Mouse (Mus musculus) kidney, postnatal 25 days (tissue): Measurements from ENCODE around the gene Abcd4.
A peak's percentile ranks its signal among the peaks of the same experiment; 100 is the strongest.

Source experiments
- DNase-seq, 2 experiments: peaks; one replicate each; pipeline ENCODE4 v3.0.0; 2021; ENCODE audit warnings: mixed read lengths in 2 of 2

Gene Abcd4

DNA sequence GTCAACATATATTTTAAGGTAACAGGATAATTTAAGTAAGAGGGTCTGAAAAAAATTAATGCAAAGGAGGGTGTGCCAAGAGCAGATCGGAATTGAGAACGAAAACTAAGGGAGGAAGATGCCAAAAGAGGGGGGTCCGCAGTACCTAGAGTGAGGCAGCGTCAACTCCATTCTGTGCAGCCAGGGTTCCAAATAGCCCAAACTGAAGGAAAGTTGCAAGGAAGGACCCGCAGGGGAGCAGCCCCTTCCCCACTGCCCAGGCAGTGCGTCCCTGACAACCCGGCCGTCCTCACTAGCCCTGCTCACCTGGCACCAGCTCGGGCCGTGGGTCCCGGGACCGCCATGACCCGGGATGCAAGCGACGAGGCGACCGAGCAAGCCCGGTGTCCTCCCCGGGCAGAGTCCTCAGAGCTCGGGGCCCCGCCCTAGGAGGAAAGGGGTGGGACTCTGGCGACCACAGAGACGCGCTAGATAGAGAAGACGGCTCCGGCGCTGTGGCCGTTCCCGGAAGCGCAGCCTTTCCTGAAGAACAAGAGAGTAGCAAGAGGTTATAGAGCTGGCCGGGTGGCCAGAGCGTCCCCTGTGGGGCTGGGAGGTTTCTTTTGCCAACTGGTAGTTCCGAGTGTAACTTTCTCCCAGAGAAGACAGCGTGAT, at the start of gene Abcd4:
Gene Abcd4, minus strand, starts transcription at position 437 of the 654 bp plus-strand sequence.
- peak; percentile 96 to 98 for DNase-seq

DNA sequence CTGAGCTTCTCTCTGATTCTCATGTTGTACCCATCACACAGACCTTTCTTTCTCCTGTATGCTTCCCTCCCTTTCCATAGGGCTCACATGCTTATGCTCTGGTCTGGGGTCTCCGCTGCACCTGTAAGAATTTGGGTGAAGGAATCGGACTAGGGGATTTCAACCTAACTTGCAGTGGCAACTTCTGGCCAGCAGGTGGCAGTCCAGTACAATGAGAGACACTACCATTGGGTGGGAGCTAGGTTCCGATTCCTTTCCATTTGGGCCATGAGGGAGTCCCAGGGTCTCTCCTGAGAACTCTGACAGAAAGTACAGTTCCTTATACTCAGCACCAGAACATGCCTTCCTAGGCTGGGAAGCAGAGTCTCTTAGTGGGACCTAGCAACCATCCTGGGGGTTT, 36.7 kb upstream of the Abcd4 start:
- peak in 1 of 2 experiments; percentile 63 for DNase-seq

DNA sequence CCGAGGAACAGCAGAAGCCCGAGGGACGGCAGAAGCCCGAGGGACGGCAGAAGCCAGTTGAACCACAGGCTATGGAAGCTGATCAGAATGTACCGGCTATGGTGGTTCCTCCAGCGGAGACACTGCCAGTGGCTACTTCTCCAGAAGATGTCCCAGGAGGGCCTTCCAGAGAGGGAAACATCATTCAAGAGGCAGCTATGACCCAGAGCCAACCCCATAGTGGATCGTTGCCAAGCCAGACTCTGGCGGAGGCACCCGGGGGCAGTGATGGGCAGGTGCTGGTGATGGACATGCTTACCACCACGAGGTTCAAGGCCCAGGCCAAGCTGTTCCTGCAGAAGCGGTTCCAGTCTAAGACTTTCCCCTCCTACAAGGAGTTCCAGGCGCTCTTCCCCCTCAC, 33.0 kb upstream of the Abcd4 start:
- DNase-seq: no peak

DNA sequence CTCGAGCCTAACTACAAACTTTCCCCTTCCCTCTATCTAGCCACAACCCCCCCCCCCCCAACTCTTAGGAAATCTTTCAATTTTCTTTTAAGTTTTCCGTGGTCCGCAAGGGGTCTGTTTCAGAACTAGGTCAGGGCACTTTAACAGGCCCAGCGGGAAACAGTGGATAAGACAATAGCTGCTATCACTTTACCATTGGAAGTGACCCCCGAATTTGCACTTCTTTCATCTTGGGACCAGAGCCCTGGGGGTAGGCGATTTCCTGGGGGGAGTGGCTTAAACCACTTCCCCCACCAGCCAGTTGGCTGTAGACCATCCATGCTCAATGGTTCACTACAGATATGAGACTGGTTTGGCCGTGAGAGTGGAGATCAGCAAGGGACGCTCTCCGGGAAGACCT, 23.4 kb upstream of the Abcd4 start, which contains the start of gene Vrtn:
Gene Vrtn, plus strand, starts transcription at position 366 of the 400 bp plus-strand sequence.
- no peak for DNase-seq

DNA sequence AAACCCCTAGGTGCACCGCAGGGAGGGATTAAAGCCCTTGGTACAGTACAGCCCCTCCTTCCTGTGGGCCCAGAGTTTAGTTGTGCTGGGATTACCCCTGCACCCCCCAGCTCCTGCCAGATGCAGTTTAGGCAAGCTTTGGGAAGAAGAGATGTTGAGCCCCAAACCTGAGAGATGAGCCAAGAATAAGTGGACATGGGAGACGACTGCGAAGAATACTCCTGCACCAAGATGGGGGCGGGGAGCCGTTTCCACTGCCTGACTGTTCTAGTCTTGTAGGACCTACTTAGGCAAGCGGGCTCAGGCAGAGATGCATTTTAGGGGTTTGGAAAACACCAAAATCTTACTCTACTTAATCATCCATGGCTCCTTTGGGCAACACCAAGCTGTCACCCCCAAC, 23.0 kb upstream of the Abcd4 start:
- no peak for DNase-seq

DNA sequence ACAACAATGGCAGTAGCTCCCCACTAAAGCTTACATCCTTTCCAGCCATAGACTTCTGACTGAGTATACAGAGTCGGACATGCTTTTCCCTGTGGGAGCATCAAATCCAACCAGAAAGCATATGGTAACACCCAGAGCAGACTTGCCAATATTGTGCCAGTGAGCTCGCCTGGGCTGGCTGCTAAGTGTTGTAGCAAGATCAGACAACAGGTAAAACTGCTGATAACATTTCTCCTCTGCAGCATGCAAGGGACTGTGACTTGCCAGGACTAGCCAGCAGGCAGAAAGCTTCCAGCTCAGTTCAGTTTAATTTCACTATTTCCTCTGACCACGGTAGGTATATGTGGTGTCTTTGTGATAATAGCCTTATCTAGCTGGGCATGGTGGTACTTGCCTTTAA, 14.7 kb upstream of the Abcd4 start:
- no peak for DNase-seq

DNA sequence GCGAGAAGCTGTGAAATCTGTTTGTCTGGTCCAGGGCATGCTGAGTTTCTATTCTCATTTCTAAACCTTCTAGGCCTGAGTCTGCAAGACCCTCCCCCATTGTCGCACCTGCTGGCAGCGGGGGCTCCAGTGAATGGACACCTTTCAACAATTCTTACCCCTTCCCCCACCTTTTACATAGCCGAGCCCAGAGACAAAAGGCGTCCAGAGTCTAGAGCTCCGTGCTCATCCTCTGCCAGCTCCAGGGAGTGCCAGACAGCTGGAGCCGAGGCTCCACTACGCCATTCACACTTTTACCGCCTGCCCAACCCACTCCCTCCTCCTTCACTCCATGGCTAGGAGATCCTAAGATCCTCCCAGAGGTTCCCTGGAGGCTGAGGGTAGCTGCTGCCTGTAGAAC, 7.9 kb upstream of the Abcd4 start:
- DNase-seq: no peak

DNA sequence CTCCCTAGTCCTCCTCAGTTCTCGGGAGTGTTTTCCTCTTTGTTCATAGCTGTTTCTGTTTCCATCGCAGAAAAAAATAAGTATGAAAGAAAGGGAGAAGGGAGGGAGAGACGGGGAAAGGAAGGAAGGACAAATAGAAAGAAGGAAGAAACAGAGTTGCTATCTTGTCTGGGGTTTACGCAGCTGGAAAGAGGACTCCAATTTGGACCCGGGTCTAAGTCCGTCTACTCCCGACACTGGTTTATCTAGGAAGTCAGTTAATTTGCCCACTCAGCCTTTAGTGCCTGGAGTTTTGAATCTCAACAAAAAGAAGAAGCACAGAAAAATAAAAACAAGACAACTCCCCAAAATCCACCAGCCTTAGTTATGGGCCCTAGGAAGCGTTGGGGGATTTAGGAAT, 7.4 kb upstream of the Abcd4 start:
- peak in 1 of 2 experiments; percentile 21 for DNase-seq

DNA sequence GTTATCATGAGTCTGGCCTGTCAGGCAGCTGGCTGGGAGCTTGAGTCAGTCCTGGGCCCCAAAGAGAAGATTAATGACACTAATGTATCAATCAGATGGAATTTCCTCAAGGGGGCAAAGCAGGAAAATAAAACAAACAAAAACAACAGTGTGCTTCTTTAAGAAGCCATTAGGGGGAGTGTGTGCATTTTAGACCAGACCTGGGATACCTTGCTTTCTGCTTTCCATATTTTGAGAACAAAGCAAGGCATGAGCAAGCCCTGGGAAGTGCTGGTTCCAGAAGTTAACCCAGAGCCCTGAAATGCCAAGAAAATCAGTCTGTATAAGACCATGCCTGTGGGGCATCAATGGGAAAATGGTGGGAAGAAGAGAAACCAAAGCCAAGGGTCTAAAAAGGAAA, 3.8 kb upstream of the Abcd4 start:
- DNase-seq: no peak

DNA sequence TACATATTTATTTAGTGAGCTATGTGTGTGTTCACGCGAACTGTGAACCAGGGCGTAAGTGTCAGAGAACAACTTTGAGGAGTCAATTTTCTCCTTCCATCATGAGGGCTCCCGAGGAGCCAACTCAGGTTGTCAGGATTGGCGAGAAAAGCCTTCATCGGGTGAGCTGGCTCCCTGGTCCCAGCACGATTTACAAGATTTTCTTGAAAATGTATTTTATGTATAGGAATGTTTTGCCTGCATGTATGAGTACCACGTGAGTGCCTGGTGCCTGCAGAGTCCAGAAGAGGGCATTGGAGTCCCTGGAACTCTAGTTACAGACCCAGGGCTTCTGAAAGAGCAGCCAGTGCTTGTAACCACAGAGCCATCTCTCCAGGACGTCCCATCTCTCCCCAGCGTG, 450 bp upstream of the Abcd4 start:
- DNase-seq: peak in 1 of 2 experiments; percentile 18

DNA sequence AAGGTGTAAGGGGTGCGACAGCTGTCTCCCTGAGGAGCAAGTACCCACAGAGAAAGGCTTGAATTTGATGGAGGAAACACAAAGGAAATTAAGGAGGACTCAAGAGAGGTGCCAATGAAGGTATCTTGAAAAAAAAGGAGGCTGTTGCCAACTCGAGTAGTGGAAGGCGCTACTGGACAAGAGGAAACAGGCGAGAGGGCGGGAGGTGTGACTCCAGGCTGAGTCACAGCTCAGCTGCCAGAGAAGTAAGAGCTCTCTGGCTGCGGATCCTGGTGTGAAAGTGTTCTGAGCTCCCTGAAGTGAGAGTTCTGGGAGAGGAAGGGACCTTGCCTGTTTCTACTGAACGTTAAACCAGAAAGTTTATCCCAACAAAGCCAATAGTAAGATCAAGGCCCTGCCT, 2.7 kb downstream of the Abcd4 start:
- DNase-seq: no peak

DNA sequence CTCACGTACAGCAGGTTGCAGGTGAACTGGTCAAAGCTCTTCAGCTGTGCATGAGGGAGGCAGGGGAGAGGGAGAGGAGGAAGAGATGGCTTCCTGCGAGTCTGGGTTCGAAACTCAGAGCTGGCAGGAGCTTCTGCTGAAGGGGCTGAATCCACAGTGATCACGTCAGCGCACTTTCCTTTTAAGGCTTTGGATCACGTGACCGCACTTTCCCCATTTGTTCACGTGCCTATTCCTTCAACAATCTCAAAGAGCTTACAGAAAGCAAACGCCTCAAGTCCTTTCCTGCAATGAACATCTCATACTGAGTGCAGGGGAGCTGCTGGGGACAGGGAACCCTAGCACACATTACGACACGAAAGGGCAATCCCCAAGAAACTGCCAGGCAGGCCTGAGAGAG, 3.2 kb downstream of the Abcd4 start:
- DNase-seq: peak in 1 of 2 experiments; percentile 46

DNA sequence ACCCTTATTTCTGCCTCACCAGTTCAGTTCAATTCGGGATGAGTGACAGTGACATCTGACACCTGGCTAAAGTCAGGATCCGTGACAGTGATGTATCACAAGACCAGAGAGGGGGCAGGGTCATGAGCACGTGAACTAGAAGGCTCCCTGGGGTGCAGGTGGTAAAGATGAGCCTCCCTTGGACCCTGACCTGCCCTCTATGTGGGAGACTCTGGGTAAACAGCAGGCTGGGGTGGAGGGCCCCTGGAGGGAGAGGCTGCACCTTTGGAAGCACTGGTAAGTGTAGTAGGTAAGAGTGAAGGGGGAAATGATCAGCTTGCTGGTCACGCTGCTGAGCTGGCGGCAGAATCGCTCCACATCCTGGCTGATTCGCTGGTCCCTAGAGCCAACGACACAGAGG, 4.7 kb downstream of the Abcd4 start:
- peak; percentile 71 to 90 for DNase-seq

DNA sequence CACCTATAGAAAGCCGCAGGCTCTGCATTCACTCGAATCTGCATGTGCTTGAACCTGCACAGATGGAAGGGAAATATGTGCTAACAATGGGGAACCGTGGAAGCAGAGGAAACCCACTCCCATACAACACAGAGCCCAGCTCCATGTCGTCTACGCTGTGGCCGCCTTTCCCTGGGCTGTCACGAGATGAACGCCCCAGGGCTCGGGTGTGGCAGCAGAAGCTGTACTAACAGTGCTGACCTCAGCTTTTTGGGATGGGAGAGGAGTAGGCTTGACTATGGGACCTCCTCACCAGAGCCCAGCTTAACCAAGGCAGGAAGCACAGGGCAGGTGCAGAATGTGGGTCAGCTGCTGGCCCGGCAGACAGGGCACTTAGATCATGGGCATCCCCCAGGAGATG, 5.5 kb downstream of the Abcd4 start:
- no peak for DNase-seq

DNA sequence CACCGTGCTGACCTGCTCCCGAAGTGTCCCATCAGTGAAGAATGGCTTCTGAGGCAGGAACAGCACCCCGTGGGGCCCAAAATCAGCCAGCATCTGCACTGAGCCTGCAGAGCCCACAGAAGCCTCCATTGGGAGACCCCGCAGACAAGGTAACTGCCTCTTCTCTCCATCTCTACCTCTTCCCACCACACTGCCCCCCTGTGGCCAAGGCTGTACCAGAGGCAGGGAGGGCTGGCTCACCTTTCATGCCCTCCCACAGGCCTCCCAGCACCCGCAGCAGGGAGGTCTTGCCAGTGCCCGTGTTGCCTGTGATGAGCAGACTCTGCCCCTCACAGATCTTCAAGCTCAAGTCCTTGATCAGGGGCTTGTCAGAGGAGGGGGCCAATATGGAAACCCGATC, 11.4 kb downstream of the Abcd4 start:
- peak in 1 of 2 experiments; percentile 47 for DNase-seq

DNA sequence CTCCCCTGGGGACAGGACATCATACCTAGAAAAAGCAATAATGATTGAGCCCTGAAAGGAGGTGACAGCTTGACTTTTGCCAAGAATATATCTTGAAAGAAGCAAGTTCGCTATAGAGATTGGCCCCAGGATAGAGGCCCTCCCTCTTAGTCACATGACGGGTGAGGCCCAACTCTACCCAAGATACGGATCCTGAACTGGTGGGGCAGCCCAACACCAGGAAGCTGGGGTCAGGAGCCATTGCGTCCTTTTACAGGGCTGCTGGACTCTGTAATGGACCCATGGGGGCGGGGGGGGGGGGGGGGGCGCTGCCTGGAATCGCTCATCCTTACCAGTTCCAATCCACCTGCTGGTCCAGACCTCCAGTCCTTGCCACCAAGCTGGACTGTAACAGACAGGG, 13.2 kb downstream of the Abcd4 start:
- DNase-seq: no peak

DNA sequence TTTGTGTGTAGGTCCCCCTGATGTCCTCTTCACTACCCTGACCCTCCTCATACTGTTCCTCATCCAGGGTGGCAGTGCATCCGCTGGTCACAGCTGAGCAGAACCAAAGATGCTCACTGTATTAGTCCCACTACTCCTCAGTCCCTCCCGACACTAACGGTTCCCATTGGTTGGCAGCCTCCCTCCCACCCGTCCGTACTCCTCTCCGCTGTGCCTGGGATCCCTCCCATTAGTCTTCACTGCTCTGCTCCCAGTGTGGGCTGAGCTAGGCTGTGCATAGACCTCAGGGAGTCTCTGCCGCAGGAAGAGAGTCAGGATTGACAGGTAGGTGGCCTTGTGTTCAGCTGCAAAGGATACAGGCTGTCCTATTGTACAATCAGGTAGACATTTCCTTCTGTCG, 18.9 kb downstream of the Abcd4 start:
- DNase-seq: no peak

DNA sequence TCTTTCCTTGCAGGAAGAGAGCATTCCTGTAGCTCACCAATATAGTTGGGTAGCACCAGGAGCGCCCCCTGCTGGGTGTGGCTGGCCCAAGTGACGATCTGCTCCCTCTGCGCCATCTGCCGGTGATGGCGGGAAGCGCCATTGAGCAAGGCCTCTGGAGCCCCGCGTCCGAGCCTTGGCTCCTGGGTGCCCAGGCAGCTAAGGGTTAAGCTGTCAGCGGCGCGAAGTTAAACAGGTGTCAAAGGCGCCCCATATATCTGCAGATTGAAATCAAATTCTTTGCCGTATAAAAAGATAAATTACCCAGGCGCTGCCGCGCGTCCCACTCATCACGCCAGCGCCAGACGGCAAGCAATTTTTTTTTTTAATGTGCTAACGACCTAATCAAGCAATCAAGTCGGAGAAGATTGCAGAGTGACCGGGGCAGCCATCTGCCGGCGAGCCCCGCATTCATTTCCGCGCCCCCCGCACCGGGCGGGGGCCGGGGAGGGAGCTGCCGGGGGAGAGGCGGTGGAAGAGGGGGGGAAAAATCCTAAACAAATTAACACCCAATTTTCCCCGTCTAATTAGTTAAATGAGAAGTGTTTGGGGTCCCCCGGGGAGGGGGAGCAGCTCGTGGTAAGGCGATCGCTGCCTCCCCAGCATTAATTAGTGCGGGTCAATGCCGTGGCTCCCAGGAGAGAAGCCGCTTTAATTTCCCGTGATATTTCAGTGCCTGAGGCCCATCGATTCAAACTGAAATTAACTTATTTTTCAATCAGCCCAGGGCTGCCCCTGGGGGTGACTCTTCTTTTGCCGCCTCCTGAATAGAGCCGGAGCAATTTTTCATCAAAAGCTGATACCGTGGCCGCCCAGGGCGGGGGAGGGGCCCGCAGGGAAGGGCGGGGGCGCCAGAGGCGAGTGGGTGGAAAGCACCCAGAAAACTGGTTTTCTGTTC, 27.1 kb downstream of the Abcd4 start:
- peak; percentile 91 to 98 for DNase-seq

DNA sequence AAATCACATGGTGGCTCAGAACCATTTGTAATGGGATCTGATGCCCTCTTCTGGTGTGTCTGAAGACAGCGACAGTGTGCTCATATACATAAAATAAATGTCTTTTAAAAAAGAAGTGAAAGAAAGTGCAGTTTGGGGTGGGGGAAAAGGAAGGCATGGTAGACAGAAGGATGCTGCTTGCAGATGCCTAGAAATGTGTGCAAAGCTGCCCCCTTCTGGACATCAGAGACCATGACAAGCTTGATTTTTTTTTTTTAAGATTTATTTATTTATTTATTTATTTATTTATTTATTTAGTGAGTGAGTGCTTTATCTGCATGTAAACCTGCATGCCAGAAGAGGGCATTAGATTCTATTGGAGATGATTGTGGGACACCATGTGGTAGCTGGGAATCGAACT, 35.9 kb downstream of the Abcd4 start:
- DNase-seq: no peak

DNA sequence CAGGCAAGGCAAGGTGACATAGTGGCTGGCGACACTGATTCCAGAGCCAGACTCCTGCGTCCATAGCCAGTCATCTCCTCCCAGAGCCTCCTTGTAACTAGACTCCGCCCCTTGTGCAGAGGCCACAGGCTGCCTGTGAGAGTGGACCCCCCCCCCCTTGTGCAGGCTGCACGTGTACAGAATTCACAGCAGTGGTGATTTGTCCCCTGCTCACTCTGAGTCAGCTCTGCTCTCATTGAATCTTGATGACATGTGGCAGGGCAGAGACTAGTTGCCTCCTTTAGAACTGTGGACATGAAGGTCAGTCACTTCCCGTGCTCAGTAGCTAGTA, 38.8 kb downstream of the Abcd4 start:
- no peak for DNase-seq

DNA sequence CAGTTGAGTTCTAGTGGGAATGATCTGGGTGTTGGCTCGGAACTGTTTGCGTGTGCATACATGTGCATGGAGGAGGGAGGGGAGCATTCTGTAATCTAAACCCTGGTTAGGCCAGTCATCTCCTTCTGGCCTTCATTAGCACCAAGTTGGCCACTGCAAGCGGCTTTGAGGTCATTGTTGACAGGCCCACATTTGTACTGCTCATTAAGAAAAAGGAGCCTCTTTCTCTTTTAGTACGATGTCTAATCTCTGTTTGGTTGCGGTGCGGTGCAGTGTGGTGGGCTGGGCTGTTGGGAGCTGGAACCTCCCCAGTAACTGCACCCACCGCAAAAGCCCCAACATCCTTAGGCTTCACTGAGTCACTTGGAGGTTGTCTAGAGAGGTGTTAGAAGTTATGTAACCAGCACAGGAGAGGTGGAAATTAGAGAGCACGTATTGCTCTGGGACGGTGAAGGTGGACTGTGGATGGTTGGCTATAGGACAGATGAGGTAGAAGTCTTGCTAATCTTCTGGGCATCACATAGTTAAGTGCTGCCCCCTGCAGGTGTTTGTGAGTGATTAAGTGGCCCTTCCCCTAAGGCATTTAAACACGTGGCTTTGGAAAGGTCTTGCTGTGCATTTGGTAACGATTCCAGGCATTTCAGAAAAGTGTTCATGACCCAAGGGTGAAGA, 39.3 kb downstream of the Abcd4 start:
- no peak for DNase-seq

DNA sequence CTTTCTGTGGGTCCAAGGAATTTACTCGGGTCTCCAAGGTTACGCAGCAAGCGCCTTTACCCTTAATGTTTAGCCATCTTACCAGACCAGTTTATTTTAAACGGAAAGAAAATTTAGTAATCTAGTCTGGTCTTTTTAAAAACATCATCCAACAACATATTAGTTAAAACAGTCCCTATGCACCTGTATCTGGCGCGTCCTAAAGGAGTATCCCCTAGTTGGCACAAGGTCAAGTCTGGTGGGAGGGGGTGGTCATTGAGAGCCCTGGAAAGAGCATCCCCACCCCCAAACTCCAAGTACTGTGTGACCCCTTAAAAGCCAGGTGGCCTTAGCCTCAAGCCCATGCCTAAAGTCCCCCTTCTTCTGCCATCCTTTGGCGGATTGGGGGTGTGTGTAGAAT, 44.1 kb downstream of the Abcd4 start:
- no peak for DNase-seq

DNA sequence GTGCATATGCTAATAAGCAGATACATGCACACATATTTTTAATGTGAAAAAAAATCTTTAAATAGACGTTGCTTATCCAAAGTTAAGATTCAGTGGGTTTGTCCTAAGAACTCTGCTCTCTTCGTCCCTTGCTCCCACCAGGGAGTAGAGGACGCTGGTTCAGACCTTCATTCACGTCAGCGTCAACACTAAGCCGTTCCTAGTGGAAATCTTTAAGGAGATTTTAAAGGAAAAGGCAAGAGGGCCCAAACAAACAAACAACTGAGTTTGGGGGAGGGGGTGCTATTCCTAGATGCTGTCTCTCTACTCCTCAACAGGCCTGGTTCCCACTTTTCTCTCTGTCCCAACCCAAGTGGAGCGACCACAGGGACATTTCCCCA, 44.9 kb downstream of the Abcd4 start:
- DNase-seq: no peak
